Mouse (Mus musculus) intestine, postnatal 0 days (tissue): ENCODE measurements at regions not wholly inside any gene's neighbourhood (a gene's known extent, or its start where the extent isn't known, plus 50 kb on each side); places are given as distances from the start of the nearest gene placed in this dataset.

ENCODE experiments used
- ATAC-seq: fragments of 200-750 bp; cut with Nextera tagmentation; 2 replicates; pipeline ENCODE4 v1.8.0; 2017; ENCODE audit warnings: mild to moderate bottlenecking, moderate TSS enrichment, moderate library complexity
- H3K27ac ChIP-seq: fragments of 300-500 bp; sonication (generic); 2 replicates; pipeline ENCODE4 v1.5.1; 2014; ENCODE audit warnings: mild to moderate bottlenecking, low read depth, low read length, moderate library complexity
- H3K27me3 ChIP-seq: fragments of 300-500 bp; sonication (generic); replicated peaks from 2 replicates; pipeline ENCODE4 v1.6.1; 2014; ENCODE audit warnings: low read length, mixed read lengths; ENCODE audit not compliant: control insufficient read depth, insufficient read depth
- H3K36me3 ChIP-seq: fragments of 300-500 bp; sonication (generic); 2 replicates; pipeline ENCODE4 v1.6.1; 2014; ENCODE audit warnings: mild to moderate bottlenecking, moderate library complexity; ENCODE audit not compliant: control insufficient read depth, insufficient read depth
- H3K4me1 ChIP-seq: fragments of 300-500 bp; sonication (generic); replicated peaks from 2 replicates; pipeline ENCODE4 v1.6.1; 2014; ENCODE audit warnings: antibody characterized with exemption, low read length, mixed read lengths; ENCODE audit not compliant: control insufficient read depth, insufficient read depth
- H3K4me2 ChIP-seq: fragments of 300-500 bp; sonication (generic); replicated peaks from 2 replicates; pipeline ENCODE4 v1.6.1; 2014; ENCODE audit warnings: low read depth, mild to moderate bottlenecking, moderate library complexity
- H3K4me3 ChIP-seq: fragments of 300-500 bp; sonication (generic); 2 replicates; pipeline ENCODE4 v1.5.1; 2014; ENCODE audit warnings: low read depth, low read length
- H3K9ac ChIP-seq: fragments of 300-500 bp; sonication (generic); 2 replicates; pipeline ENCODE4 v1.6.1; 2014; ENCODE audit warnings: mild to moderate bottlenecking, low read depth, low read length
- H3K9me3 ChIP-seq: fragments of 300-500 bp; sonication (generic); 2 replicates; pipeline ENCODE4 v1.6.1; 2016; ENCODE audit warnings: mixed run types; ENCODE audit not compliant: control insufficient read depth
- CTCF ChIP-seq: sonication (generic); IDR thresholded peaks from 2 replicates; pipeline ENCODE4 v1.5.1; 2016; ENCODE audit warnings: low read depth, mild to moderate bottlenecking, control low read depth, antibody characterized with exemption, moderate library complexity
- WGBS: fragments of 180-500 bp; shearing (Covaris S2); extraction: QIAGEN DNeasy Blood & Tissue Kit; methylation state at CpG from one replicate; pipeline ENCODE4 v1.1.7; 2014; 5-methylcytosine and 5-hydroxymethylcytosine counted together

DNA sequence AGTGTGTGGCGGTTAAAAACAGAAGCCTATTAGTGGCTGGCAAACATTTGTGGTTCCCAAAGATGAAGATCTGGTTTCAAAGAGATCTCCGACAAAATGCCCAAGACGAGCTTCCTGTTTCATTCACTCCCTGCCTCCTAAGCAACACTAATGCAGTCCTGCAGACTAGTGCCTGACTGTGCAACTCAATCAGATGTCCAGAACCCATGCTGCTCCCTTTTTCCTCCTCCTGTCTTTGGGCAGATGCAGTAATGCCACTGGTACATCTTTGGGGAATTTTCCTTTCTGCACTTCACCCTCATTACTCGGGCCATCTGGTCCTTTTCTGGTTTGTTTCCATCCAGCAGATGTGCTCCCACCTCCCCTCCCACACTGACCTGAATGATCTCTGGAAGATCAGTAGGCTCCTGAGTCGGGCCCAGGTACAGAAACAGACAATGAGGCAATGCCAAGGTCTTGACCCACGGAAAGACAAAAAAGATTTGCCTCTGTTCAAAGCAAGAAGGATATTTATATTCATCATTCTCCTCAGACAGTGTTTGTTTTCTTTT lies 771.0 kb downstream of the Mat2b start:
- TF ChIP-seq CTCF, result no peak
- Histone ChIP-seq H3K9me3 (no peaks in the 10 kb centered on the region), H3K4me3 (no peak overlapping the region), H3K4me1 (no peaks in the 10 kb centered on the region), H3K27ac (no peak overlapping the region), H3K27me3 (no peaks in the 10 kb centered on the region), H3K36me3 (no peaks in the 10 kb centered on the region), H3K9ac (no peak overlapping the region), H3K4me2 (no peak overlapping the region)
- 34% methylated on average over 6 of the region's 6 CpGs for WGBS
- no peak for ATAC-seq

DNA sequence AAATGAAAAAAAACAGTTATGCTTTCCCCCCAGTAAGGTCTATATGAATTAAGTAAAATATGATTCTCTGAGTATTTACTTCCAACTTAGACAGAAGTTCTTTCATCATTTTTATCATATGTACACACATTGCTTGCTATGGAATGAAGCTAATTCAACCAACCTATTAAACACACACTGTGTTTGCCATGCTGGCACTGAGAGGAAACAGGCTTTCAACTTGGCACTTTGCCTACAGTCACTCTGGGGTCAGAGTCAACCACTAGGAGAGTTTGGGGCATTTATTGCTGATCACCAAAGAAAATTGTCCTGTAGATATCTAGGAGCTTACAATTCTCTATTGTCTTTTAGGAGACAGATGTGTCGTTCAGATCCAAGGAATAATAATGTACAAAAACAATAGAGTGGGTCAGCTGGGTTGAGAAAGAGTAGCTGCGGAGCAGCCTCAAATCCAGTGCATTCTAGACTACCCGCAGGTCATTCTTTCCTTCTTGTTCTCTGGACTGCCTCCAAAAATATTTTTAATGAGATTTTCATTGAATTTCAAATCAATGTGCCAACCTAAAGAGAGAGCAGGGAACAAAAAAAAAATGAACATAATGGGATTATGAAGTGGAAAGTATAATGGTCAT lies 777.2 kb downstream of the Mat2b start:
- H3K27me3 ChIP-seq, result no peaks in the 10 kb centered on the region
- WGBS, result 63% methylated on average over 3 of the region's 3 CpGs

DNA sequence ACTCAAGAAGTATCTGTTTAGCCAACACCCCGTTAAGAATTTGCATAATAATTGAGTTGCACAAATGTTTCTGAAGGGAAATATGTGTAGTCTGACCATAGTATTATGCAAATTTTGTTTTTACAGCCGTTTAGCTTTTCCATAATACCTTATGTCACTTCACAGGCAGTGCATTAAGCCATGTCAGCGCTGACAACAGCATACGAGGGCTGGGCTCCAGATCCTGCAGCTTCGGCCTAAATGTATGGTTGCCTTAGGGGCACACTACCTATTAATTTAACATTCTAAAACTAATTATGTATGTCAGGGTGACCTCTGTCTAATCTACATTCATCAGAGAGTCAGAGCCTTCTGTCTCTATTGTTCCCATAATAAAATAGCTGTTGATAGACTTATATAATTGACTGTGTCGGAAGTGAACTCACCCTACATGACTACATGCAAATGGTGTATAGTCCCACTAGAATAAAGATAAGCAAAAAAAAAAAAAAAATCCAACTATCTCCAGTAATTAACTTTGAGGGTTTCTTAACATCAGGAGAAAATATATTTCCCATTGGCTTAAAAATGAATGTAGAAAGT lies 795.3 kb downstream of the Mat2b start:
- 77% methylated on average over 6 of the region's 6 CpGs for WGBS
- Histone ChIP-seq H3K9me3 (no peaks in the 10 kb centered on the region), H3K27ac (no peak overlapping the region), H3K4me3 (no peak overlapping the region), H3K9ac (no peak overlapping the region), H3K4me1 (no peaks in the 10 kb centered on the region), H3K4me2 (no peak overlapping the region), H3K36me3 (no peaks in the 10 kb centered on the region), H3K27me3 (no peaks in the 10 kb centered on the region)
- no peak for TF ChIP-seq CTCF
- no peak for ATAC-seq

More for the DNA sequence above, 777.2 kb downstream of the Mat2b start:
- Histone ChIP-seq H3K9ac (no peak overlapping the region), H3K4me2 (no peak overlapping the region), H3K4me3 (no peak overlapping the region), H3K9me3 (no peaks in the 10 kb centered on the region), H3K4me1 (no peaks in the 10 kb centered on the region), H3K27ac (no peak overlapping the region), H3K36me3 (no peaks in the 10 kb centered on the region)
- TF ChIP-seq CTCF, result no peak
- no peak for ATAC-seq

DNA sequence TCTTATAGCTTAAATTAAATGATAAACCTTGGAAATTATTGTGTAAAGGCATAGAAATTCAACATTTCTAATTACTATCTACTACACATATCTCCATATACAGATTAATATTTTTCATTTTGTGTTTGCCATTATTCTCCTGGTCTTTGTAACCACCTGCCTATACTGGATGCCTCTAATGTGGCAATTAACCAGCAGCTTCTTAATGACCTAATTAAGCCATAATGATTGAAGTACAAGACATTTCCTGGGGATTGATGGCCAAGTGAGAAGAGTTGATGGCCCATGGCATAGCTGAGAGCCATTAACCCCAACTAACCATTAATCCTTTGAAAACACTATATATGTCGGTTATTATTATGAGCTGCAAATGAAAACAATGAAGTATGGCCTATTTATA lies 811.7 kb downstream of the Mat2b start:
- 85% methylated on average over 1 of the region's 1 CpGs for WGBS
- Histone ChIP-seq H3K4me2 (no peak overlapping the region), H3K27me3 (no peaks in the 10 kb centered on the region), H3K27ac (no peak overlapping the region), H3K36me3 (no peaks in the 10 kb centered on the region), H3K9me3 (no peaks in the 10 kb centered on the region), H3K9ac (no peak overlapping the region), H3K4me3 (no peak overlapping the region), H3K4me1 (no peaks in the 10 kb centered on the region)
- no peak for TF ChIP-seq CTCF
- ATAC-seq, result no peak

DNA sequence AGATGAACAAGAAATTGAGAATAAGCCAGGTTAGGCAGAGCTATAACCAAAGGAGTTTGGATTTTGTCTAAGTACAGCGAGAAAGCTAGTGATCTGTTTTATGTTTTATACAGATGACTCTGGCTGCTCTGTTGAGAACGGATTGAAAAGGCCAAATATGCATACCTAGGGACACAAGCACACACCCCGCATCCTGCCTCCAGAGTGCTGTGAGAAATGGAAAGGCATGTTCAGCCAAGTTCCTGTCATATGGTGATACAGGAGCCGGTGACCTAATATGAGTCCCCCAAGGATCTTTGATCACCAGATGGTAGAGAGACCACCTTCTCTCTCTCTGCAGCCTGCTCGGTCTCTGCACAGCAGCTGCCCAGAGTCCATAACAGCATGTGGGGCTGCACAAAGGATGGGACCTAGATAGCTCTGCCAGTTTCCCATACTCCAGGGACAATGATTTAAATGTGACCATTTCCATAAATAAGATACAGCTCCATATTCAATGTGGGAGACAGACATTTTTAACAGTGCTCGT lies 826.5 kb downstream of the Mat2b start:
- 76% methylated on average over 6 of the region's 6 CpGs for WGBS
- Histone ChIP-seq H3K4me2 (no peak overlapping the region), H3K27ac (no peak overlapping the region), H3K36me3 (no peaks in the 10 kb centered on the region), H3K9me3 (no peaks in the 10 kb centered on the region), H3K4me3 (no peak overlapping the region), H3K4me1 (no peaks in the 10 kb centered on the region), H3K27me3 (no peaks in the 10 kb centered on the region), H3K9ac (no peak overlapping the region)
- ATAC-seq, result no peak
- no peak for TF ChIP-seq CTCF
